Mouse (Mus musculus) T-cell, adult 2 months (primary cell): Measurements from ENCODE around the gene Cphx3.
"Not testable (repeated sequence)": the region's sequence is repeated elsewhere in the genome, so short reads cannot be mapped to it uniquely, and the experiment has no call there.

ENCODE experiments used
- DNase-seq: peaks from one replicate; pipeline ENCODE4 v3.0.0; 2022; ENCODE audit warnings: low spot score

The Cphx3 gene

GRCm38 (mm10) chr14:26175028-26175427, 92.9 kb downstream of the Cphx3 start:
- not testable (repeated sequence) for DNase-seq

GRCm38 (mm10) chr14:26181660-26182059, 99.6 kb downstream of the Cphx3 start:
- not testable (repeated sequence) for DNase-seq

- not testable (repeated sequence) for DNase-seq
Measured at GRCm38 (mm10) chr14:26182380-26182779, 100.3 kb downstream of the Cphx3 start, which contains the start of gene Plac9b. TSS of gene Plac9b (minus strand) at chr14:26182480.

GRCm38 (mm10) chr14:26186638-26187037, 104.5 kb downstream of the Cphx3 start:
- DNase-seq: not testable (repeated sequence)

GRCm38 (mm10) chr14:26188361-26188760, 106.3 kb downstream of the Cphx3 start:
- DNase-seq: not testable (repeated sequence)

GRCm38 (mm10) chr14:26197851-26198250, 115.8 kb downstream of the Cphx3 start:
- not testable (repeated sequence) for DNase-seq

- DNase-seq: not testable (repeated sequence)
Measured at GRCm38 (mm10) chr14:26206197-26206925, 124.3 kb downstream of the Cphx3 start.

GRCm38 (mm10) chr14:26206926-26207247, 124.8 kb downstream of the Cphx3 start, which contains the start of gene Tmem254b:
TSS of gene Tmem254b (minus strand) at chr14:26207041.
- DNase-seq: not testable (repeated sequence)

GRCm38 (mm10) chr14:26216233-26217000, 134.3 kb downstream of the Cphx3 start:
- DNase-seq: not testable (repeated sequence)

GRCm38 (mm10) chr14:26237183-26237582, 155.1 kb downstream of the Cphx3 start:
- DNase-seq: not testable (repeated sequence)

- not testable (repeated sequence) for DNase-seq
Measured at GRCm38 (mm10) chr14:26257756-26258617, 175.9 kb downstream of the Cphx3 start, which contains the start of gene Duxbl3. TSS of gene Duxbl3 (plus strand) at chr14:26257962.

GRCm38 (mm10) chr14:26258729-26259128, 176.6 kb downstream of the Cphx3 start:
- not testable (repeated sequence) for DNase-seq
